Mouse (Mus musculus) thymus, adult 2 months (tissue): ENCODE data around the gene Rhof.

Experiments used
- CTCF ChIP-seq: fragments of 200-500 bp; IDR thresholded peaks from 2 replicates; pipeline ENCODE4 v1.5.1; 2012; ENCODE audit warnings: mild to moderate bottlenecking, control low read depth, low read length, moderate library complexity, borderline replicate concordance; ENCODE audit not compliant: control insufficient read depth, poor library complexity, insufficient read depth; ENCODE audit errors: extremely low read depth
- POLR2A ChIP-seq: fragments of 200-500 bp; IDR thresholded peaks from 2 replicates; pipeline ENCODE4 v1.6.1; 2012; ENCODE audit warnings: mild to moderate bottlenecking, low read length, control low read depth, moderate library complexity; ENCODE audit not compliant: control insufficient read depth, poor library complexity, insufficient read depth; ENCODE audit errors: extremely low read depth

DNA sequence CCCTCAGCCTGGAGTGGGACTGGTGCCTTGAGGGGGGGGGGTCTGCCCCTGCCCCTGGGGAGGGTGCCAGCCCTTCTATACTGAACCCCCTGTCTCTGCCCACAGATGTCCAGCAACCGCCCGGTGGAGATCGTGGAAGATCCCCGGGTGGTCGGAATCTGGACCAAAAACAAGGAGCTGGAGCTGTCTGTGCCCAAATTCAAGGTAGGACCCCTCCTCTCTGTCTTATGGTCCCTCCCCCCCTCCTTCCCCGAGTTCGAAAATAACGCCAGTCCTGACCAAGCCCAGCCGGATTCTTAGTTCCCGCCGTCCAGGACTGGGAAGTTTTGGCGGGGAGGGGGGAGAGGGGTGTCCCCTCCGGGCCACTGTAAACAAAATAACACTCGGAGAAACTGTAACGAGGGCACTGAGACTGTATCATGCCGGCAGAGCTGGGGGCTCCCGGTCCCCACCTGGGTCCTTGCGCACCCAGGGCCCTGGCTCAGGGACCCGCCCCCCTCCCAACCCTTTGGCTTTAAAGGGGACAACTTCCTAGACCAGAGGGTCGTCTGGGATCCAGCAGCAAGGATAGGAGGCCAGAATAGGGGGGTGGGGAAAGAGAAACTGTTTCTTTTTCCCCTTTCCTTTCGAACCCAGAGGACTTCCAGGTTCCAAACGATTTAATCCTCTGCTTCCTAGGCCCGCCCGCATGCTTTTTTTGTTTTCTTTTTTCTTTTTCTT lies 10.9 kb upstream of the Rhof start:
- TF ChIP-seq CTCF, result no peak
- no peak for TF ChIP-seq POLR2A
